Mouse (Mus musculus) lung, adult 2 months (tissue): ENCODE measurements at regions not wholly inside any gene's neighbourhood (a gene's known extent, or its start where the extent isn't known, plus 50 kb on each side); places are given as distances from the start of the nearest gene placed in this dataset.

Source experiments
- CTCF ChIP-seq: fragments of 200-500 bp; IDR thresholded peaks from 2 replicates; pipeline ENCODE4 v1.5.1; 2011; ENCODE audit warnings: mild to moderate bottlenecking, low read length, control low read depth; ENCODE audit not compliant: insufficient read depth
- POLR2A ChIP-seq: fragments of 200-500 bp; IDR thresholded peaks from 2 replicates; pipeline ENCODE4 v1.6.1; 2011; ENCODE audit warnings: low read depth, mild to moderate bottlenecking, control low read depth, low read length, borderline replicate concordance; ENCODE audit errors: extremely low read depth

DNA sequence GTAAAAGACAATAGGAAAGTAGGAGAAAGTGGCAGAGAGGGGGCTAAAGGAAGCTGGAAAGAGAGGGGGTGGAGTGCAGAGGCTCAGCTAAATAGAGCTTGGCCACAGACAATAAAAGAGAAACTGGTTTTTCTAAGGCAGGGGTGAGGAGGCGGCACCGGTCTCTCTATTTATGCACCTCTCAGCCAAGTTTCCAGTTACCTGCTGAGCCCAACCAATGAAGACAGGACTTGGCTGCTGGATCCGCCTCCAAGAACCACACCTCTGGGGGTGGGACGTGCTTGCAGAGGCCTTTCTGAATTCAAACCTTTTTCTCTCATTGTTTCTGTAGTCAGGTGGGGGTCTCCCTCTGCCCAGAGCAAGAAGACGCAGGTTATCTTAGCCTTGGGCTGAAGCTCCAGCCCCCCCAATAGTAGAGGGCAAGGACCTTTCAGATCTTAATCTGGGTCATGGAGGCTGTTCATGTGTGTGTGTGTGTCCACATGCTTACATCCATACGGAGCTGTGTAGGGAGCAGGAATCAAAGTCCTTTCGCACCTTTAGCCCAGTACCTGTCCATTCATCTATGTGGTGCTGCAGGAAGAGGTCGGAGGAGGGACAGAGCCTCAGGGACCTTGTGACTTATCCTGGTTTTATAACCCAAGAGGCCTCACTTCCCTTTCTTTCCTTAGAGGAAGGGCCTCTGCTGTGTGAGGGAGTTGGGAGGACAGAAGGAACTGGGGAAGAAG, 140.1 kb upstream of the Camk1g start:
- no peak for TF ChIP-seq CTCF
- no peak for TF ChIP-seq POLR2A
